Mouse (Mus musculus) neural tube, embryonic 11.5 days (tissue): Measurements from ENCODE around the gene Pde4d. TPM values are rescaled to one million over a fixed set of nuclear protein-coding genes. Genes with fewer than 3 reads are reported as not detected.
A peak's percentile ranks its signal among the peaks of the same experiment; 100 is the strongest.

Source experiments
- ATAC-seq: fragments of 200-750 bp; cut with Nextera tagmentation; 2 replicates; pipeline ENCODE4 v1.8.0; 2017; ENCODE audit warnings: moderate number of reproducible peaks, mild to moderate bottlenecking, moderate TSS enrichment, moderate library complexity; ENCODE audit not compliant: insufficient read depth, low FRiP score, low TSS enrichment
- DNase-seq: peaks from one replicate; pipeline ENCODE4 v3.0.0-alpha.2; 2015; ENCODE audit warnings: low spot score
- H3K27ac ChIP-seq: fragments of 300-500 bp; sonication (generic); 2 replicates; pipeline ENCODE4 v1.5.1; 2014; ENCODE audit warnings: low read depth, mild to moderate bottlenecking, low read length
- H3K27me3 ChIP-seq: fragments of 300-500 bp; sonication (generic); 2 replicates; pipeline ENCODE4 v1.6.1; 2014; ENCODE audit warnings: mild to moderate bottlenecking, low read length, mixed read lengths; ENCODE audit not compliant: control insufficient read depth, insufficient read depth
- H3K36me3 ChIP-seq: fragments of 300-500 bp; sonication (generic); 2 replicates; pipeline ENCODE4 v1.6.1; 2014; ENCODE audit warnings: mild to moderate bottlenecking, low read length, moderate library complexity, mixed read lengths; ENCODE audit not compliant: control insufficient read depth, insufficient read depth
- H3K4me1 ChIP-seq: fragments of 300-500 bp; sonication (generic); 2 replicates; pipeline ENCODE4 v1.6.1; 2014; ENCODE audit warnings: low read length, mixed read lengths; ENCODE audit not compliant: control insufficient read depth, insufficient read depth
- H3K4me2 ChIP-seq: fragments of 300-500 bp; sonication (generic); 2 replicates; pipeline ENCODE4 v1.6.1; 2014; ENCODE audit warnings: low read depth, mild to moderate bottlenecking, moderate library complexity
- H3K4me3 ChIP-seq: fragments of 300-500 bp; sonication (generic); 2 replicates; pipeline ENCODE4 v1.5.1; 2014; ENCODE audit warnings: low read depth, low read length
- H3K9ac ChIP-seq: fragments of 300-500 bp; sonication (generic); 2 replicates; pipeline ENCODE4 v1.6.1; 2014; ENCODE audit warnings: mild to moderate bottlenecking, low read length
- H3K9me3 ChIP-seq: fragments of 300-500 bp; sonication (generic); 2 replicates; pipeline ENCODE4 v1.6.1; 2016; ENCODE audit warnings: low read length; ENCODE audit not compliant: control insufficient read depth
- WGBS: fragments of 180-500 bp; shearing (Covaris S2); extraction: QIAGEN DNeasy Blood & Tissue Kit; methylation state at CpG from one replicate; pipeline ENCODE4 v1.1.7; 2014; 5-methylcytosine and 5-hydroxymethylcytosine counted together
- polyA plus RNA-seq: library from polyadenylated mRNA; unstranded; fragments of >200 nt; fragmentation: Nextera tagmentation; extraction: Ambion mirVana; gene quantifications from 2 replicates; pipeline ENCODE4 v1.2.1, GENCODE M21; 2014

Gene Pde4d
- polyA plus RNA-seq, 1 experiment from 2014 or later = 11.1 TPM

- Histone ChIP-seq H3K36me3 (no peaks in the 10 kb centered on the region), H3K4me2 (no peak overlapping the region), H3K4me1 (no peaks in the 10 kb centered on the region), H3K9ac (no peak overlapping the region), H3K27ac (no peak overlapping the region), H3K27me3 (no peaks in the 10 kb centered on the region), H3K9me3 (no peaks in the 10 kb centered on the region), H3K4me3 (no peak overlapping the region)
- DNase-seq = no peak
- WGBS = 84% methylated on average over 9 of the region's 9 CpGs
- no peak for ATAC-seq
Observed at GRCm38 (mm10) chr13:109609106-109609804, 1159.5 kb downstream of the Pde4d start.

GRCm38 (mm10) chr13:109609805-109610187 lies 1160.0 kb downstream of the Pde4d start:
- H3K4me3 ChIP-seq = no peak overlapping the region
- H3K36me3 ChIP-seq = no peaks in the 10 kb centered on the region
- no peak overlapping the region for H3K27ac ChIP-seq
- H3K4me2 ChIP-seq = no peak overlapping the region
- 0 out of 2 replicates have a peak, but pooled peaks have one; percentile 48 for ATAC-seq
- WGBS = 27% methylated on average over 3 of the region's 3 CpGs
- peak; percentile 63 for DNase-seq
- H3K4me1 ChIP-seq = no peaks in the 10 kb centered on the region
- H3K27me3 ChIP-seq = no peaks in the 10 kb centered on the region
- H3K9ac ChIP-seq = no peak overlapping the region
- no peaks in the 10 kb centered on the region for H3K9me3 ChIP-seq

- DNase-seq (no peak), ATAC-seq (no peak)
- Histone ChIP-seq H3K36me3 (no peaks in the 10 kb centered on the region), H3K4me2 (no peak overlapping the region), H3K4me1 (no peaks in the 10 kb centered on the region), H3K9me3 (no peaks in the 10 kb centered on the region), H3K4me3 (no peak overlapping the region), H3K9ac (no peak overlapping the region), H3K27me3 (no peaks in the 10 kb centered on the region), H3K27ac (no peak overlapping the region)
- 98% methylated on average over 2 of the region's 2 CpGs for WGBS
Observed at GRCm38 (mm10) chr13:109610772-109611171, 1161.0 kb downstream of the Pde4d start.

- DNase-seq (no peak), ATAC-seq (no peak)
- Histone ChIP-seq H3K27ac (no peak overlapping the region), H3K9me3 (no peaks in the 10 kb centered on the region), H3K4me3 (no peak overlapping the region), H3K36me3 (no peaks in the 10 kb centered on the region), H3K4me1 (no peaks in the 10 kb centered on the region), H3K9ac (no peak overlapping the region), H3K4me2 (no peak overlapping the region), H3K27me3 (no peaks in the 10 kb centered on the region)
- WGBS = 69% methylated on average over 8 of the region's 8 CpGs
Observed at GRCm38 (mm10) chr13:109615213-109615784, 1165.6 kb downstream of the Pde4d start.

GRCm38 (mm10) chr13:109615785-109616281 lies 1166.1 kb downstream of the Pde4d start:
- DNase-seq = no peak
- Histone ChIP-seq H3K9ac (no peak overlapping the region), H3K4me1 (no peaks in the 10 kb centered on the region), H3K4me3 (no peak overlapping the region), H3K36me3 (no peaks in the 10 kb centered on the region), H3K27me3 (no peaks in the 10 kb centered on the region), H3K4me2 (no peak overlapping the region), H3K9me3 (no peaks in the 10 kb centered on the region), H3K27ac (no peak overlapping the region)
- no peak for ATAC-seq
- 25% methylated on average over 7 of the region's 7 CpGs for WGBS

- 90% methylated on average over 2 of the region's 2 CpGs for WGBS
Observed at GRCm38 (mm10) chr13:109619158-109619657, 1169.5 kb downstream of the Pde4d start.

GRCm38 (mm10) chr13:109622207-109622606 lies 1172.5 kb downstream of the Pde4d start:
- DNase-seq = no peak
- Histone ChIP-seq H3K4me1 (no peaks in the 10 kb centered on the region), H3K9ac (no peak overlapping the region), H3K27ac (no peak overlapping the region), H3K9me3 (no peaks in the 10 kb centered on the region), H3K36me3 (no peaks in the 10 kb centered on the region), H3K4me3 (no peak overlapping the region), H3K4me2 (no peak overlapping the region), H3K27me3 (no peaks in the 10 kb centered on the region)
- no peak for ATAC-seq
- 68% methylated on average over 5 of the region's 5 CpGs for WGBS

More at GRCm38 (mm10) chr13:109619158-109619657, 1169.5 kb downstream of the Pde4d start:
- Histone ChIP-seq H3K9ac (no peak overlapping the region), H3K36me3 (no peaks in the 10 kb centered on the region), H3K9me3 (no peaks in the 10 kb centered on the region), H3K27me3 (no peaks in the 10 kb centered on the region), H3K4me1 (no peaks in the 10 kb centered on the region), H3K4me3 (no peak overlapping the region), H3K27ac (no peak overlapping the region), H3K4me2 (no peak overlapping the region)
- DNase-seq = no peak
- no peak for ATAC-seq

GRCm38 (mm10) chr13:109623201-109623600 lies 1173.5 kb downstream of the Pde4d start:
- ATAC-seq (no peak), DNase-seq (no peak)
- 76% methylated on average over 2 of the region's 2 CpGs for WGBS

More at GRCm38 (mm10) chr13:109623201-109623600, 1173.5 kb downstream of the Pde4d start:
- Histone ChIP-seq H3K36me3 (no peaks in the 10 kb centered on the region), H3K9ac (no peak overlapping the region), H3K9me3 (no peaks in the 10 kb centered on the region), H3K4me1 (no peaks in the 10 kb centered on the region), H3K4me2 (no peak overlapping the region), H3K4me3 (no peak overlapping the region), H3K27me3 (no peaks in the 10 kb centered on the region), H3K27ac (no peak overlapping the region)
